8 mouse cellular contexts compared by ENCODE assay signal in genomic region chr8:122517541-122518190, GRCm38 (mm10). TPM values are rescaled to one million over a fixed set of nuclear protein-coding genes. Genes with fewer than 3 reads are reported as not detected.
DNase-seq lines count a peak whose midpoint lies in the region; ATAC-seq and TF ChIP-seq lines count a peak whose summit lies in the region.

No protein-coding gene starts in this region.

- H3K36me3 ChIP-seq in heart, embryonic 16.5 days (ENCODE audit: control insufficient read depth, insufficient read depth) = no peaks in the 10 kb centered on the region; the same call in 1 of the 2 replicates
- H3K36me3 ChIP-seq in limb, embryonic 10.5 days = peaks cover 10% of the 10 kb centered on the region

- TF ChIP-seq CTCF in layer of hippocampus, adult 2 months (conservative IDR thresholded peaks at IDR 0.05) = no peak

- WGBS in heart, embryonic 16.5 days = 19% methylated on average over 6 of the region's 6 CpGs
- 17% methylated on average over 6 of the region's 6 CpGs for WGBS in limb, embryonic 10.5 days

- DNase-seq in layer of hippocampus, adult 2 months (ENCODE audit: low spot score in 2 of 2) = no peak
- no peak for DNase-seq in layer of hippocampus, postnatal 36 days
- DNase-seq in limb, embryonic 10.5 days (ENCODE audit: low spot score) = peak; percentile 52
- peak; percentile 48 for DNase-seq in neural tube, embryonic 10.5 days (ENCODE audit: extremely low spot score, low spot score)
- DNase-seq in cerebellum, postnatal 10 days = no peak
- no peak for DNase-seq in gastrocnemius, postnatal 36 days
- DNase-seq in layer of hippocampus, postnatal 25 days (ENCODE audit: extremely low spot score in 1 of 2, low spot score in 1 of 2) = no peak

- no peaks in the 10 kb centered on the region for H3K9me3 ChIP-seq in heart, embryonic 16.5 days (replicated peaks; ENCODE audit: control insufficient read depth, low read length)
- H3K9me3 ChIP-seq in limb, embryonic 10.5 days (replicated peaks) = no peaks in the 10 kb centered on the region

- no peak overlapping the region for H3K4me3 ChIP-seq in layer of hippocampus, adult 2 months
- no peak overlapping the region for H3K4me3 ChIP-seq in heart, embryonic 16.5 days (ENCODE audit: low read length)
- peak overlapping the region; percentile 20; the same call in 1 of the 2 replicates for H3K4me3 ChIP-seq in limb, embryonic 10.5 days

- intact Hi-C loops in gastrocnemius, postnatal 36 days (cut with DNase I) = no loop called here

- peak; percentile 73 for ATAC-seq in heart, embryonic 16.5 days (replicated peaks; ENCODE audit: extremely low read depth, insufficient read depth, low FRiP score)

- peak overlapping the region; percentile 81 for H3K27ac ChIP-seq in layer of hippocampus, adult 2 months
- H3K27ac ChIP-seq in heart, embryonic 16.5 days (ENCODE audit: low read length) = peak overlapping the region; percentile 78
- peak overlapping the region; percentile 90 for H3K27ac ChIP-seq in limb, embryonic 10.5 days

- peak overlapping the region; percentile 16 for H3K4me2 ChIP-seq in heart, embryonic 16.5 days (ENCODE audit: low read depth, low read length)

- peaks cover 21% of the 10 kb centered on the region for H3K4me1 ChIP-seq in heart, embryonic 16.5 days (ENCODE audit: control insufficient read depth, insufficient read depth, low read length)
- H3K4me1 ChIP-seq in limb, embryonic 10.5 days = peaks cover 57% of the 10 kb centered on the region

- H3K27me3 ChIP-seq in heart, embryonic 16.5 days (ENCODE audit: control insufficient read depth, insufficient read depth, low read length) = no peaks in the 10 kb centered on the region
- no peaks in the 10 kb centered on the region for H3K27me3 ChIP-seq in limb, embryonic 10.5 days (ENCODE audit: low read depth, poor library complexity, severe bottlenecking)

- H3K9ac ChIP-seq in heart, embryonic 16.5 days (ENCODE audit: low read length) = peak overlapping the region; percentile 47

RNA-seq across cellular contexts. Expression of gene Piezo1, which starts 33.5 kb away (rescaled TPM):
- 1 to 10 TPM; 3.1 to 5.5 TPM for total RNA-seq in layer of hippocampus, adult 2 months (2021)
- total RNA-seq in layer of hippocampus, postnatal 36 days (2021) = 1 to 10 TPM; 3.1 to 4.4 TPM
- 13.5 and 15.3 TPM in 2 replicates for polyA plus RNA-seq in heart, embryonic 16.5 days (2015; fragmentation: Nextera tagmentation; extraction: Ambion mirVana)
- 10.7 and 11.8 TPM in 2 replicates for polyA plus RNA-seq in limb, embryonic 10.5 days (2016; fragmentation: Nextera tagmentation; extraction: Ambion mirVana)
- 10 to 100 TPM; 14.3 to 15.9 TPM for total RNA-seq in gastrocnemius, postnatal 36 days (2021)
- total RNA-seq in layer of hippocampus, postnatal 25 days (2021) = 1 to 10 TPM; 3.6 to 5.7 TPM

RNA-seq across cellular contexts. Expression of gene Ctu2, which starts 41.7 kb away (rescaled TPM):
- 10 to 100 TPM; 22.8 to 23.7 TPM for total RNA-seq in layer of hippocampus, adult 2 months (2021)
- total RNA-seq in layer of hippocampus, postnatal 36 days (2021) = 10 to 100 TPM; 16.6 to 21.7 TPM
- 25.2 and 27.8 TPM in 2 replicates for polyA plus RNA-seq in heart, embryonic 16.5 days (2015; fragmentation: Nextera tagmentation; extraction: Ambion mirVana)
- 80.3 and 81.8 TPM in 2 replicates for polyA plus RNA-seq in limb, embryonic 10.5 days (2016; fragmentation: Nextera tagmentation; extraction: Ambion mirVana)
- total RNA-seq in gastrocnemius, postnatal 36 days (2021) = 1 to 10 TPM; 5.0 to 5.7 TPM
- 10 to 100 TPM; 22.1 to 22.2 TPM for total RNA-seq in layer of hippocampus, postnatal 25 days (2021)

RNA-seq across cellular contexts. Expression of gene Rnf166, which starts 41.8 kb away (rescaled TPM):
- total RNA-seq in layer of hippocampus, adult 2 months (2021) = 10 to 100 TPM; 32.7 to 39.5 TPM
- 10 to 100 TPM; 31.8 to 36.3 TPM for total RNA-seq in layer of hippocampus, postnatal 36 days (2021)
- 42.1 and 48.6 TPM in 2 replicates for polyA plus RNA-seq in heart, embryonic 16.5 days (2015; fragmentation: Nextera tagmentation; extraction: Ambion mirVana)
- polyA plus RNA-seq in limb, embryonic 10.5 days (2016; fragmentation: Nextera tagmentation; extraction: Ambion mirVana) = 33.1 and 41.4 TPM in 2 replicates
- 10 to 100 TPM; 29.2 to 30.6 TPM for total RNA-seq in gastrocnemius, postnatal 36 days (2021)
- total RNA-seq in layer of hippocampus, postnatal 25 days (2021) = 10 to 100 TPM; 26.0 to 35.0 TPM

RNA-seq across cellular contexts. Expression of gene Cdt1, which starts 50.1 kb away (rescaled TPM):
- total RNA-seq in layer of hippocampus, adult 2 months (2021) = 1 to 10 TPM; 1.3 to 1.6 TPM
- 1 to 10 TPM; 1.4 to 1.9 TPM for total RNA-seq in layer of hippocampus, postnatal 36 days (2021)
- 27.9 and 29.0 TPM in 2 replicates for polyA plus RNA-seq in heart, embryonic 16.5 days (2015; fragmentation: Nextera tagmentation; extraction: Ambion mirVana)
- polyA plus RNA-seq in limb, embryonic 10.5 days (2016; fragmentation: Nextera tagmentation; extraction: Ambion mirVana) = 68.9 and 75.6 TPM in 2 replicates
- total RNA-seq in gastrocnemius, postnatal 36 days (2021) = 1 to 10 TPM in 1 of 2 experiments, under 1 TPM in 1; 0.76 to 1.2 TPM
- 1 to 10 TPM; 1.1 to 1.6 TPM for total RNA-seq in layer of hippocampus, postnatal 25 days (2021)

RNA-seq across cellular contexts. Expression of gene Snai3, which starts 57.1 kb away (rescaled TPM):
- not detected for total RNA-seq in layer of hippocampus, adult 2 months (2021)
- not detected for total RNA-seq in layer of hippocampus, postnatal 36 days (2021)
- polyA plus RNA-seq in heart, embryonic 16.5 days (2015; fragmentation: Nextera tagmentation; extraction: Ambion mirVana) = 2.8 and 3.6 TPM in 2 replicates
- polyA plus RNA-seq in limb, embryonic 10.5 days (2016; fragmentation: Nextera tagmentation; extraction: Ambion mirVana) = not detected in 2 replicates
- total RNA-seq in gastrocnemius, postnatal 36 days (2021) = 10 to 100 TPM in 1 of 2 experiments, 1 to 10 TPM in 1; 6.8 to 13.3 TPM
- not detected for total RNA-seq in layer of hippocampus, postnatal 25 days (2021)

Comparison
In these comparisons a context has a peak if more than half of its experiments do, and no peak if none do; other contexts are left out.
1. DNase-seq: peak in limb, embryonic 10.5 days (single experiment) and neural tube, embryonic 10.5 days (single experiment); none in layer of hippocampus, adult 2 months (0 of 2), layer of hippocampus, postnatal 36 days (0 of 2), cerebellum, postnatal 10 days (0 of 2), gastrocnemius, postnatal 36 days (0 of 2) and layer of hippocampus, postnatal 25 days (0 of 2).
2. Peak in every context shown above with its lines, with median percentiles within 50 percentile points of each other: H3K27ac ChIP-seq.